Mouse (Mus musculus) limb, embryonic 14.5 days (tissue): ENCODE data around the gene Tjp3. TPM values are rescaled to one million over a fixed set of nuclear protein-coding genes. Genes with fewer than 3 reads are reported as not detected.

Experiments used
- ATAC-seq: fragments of 200-750 bp; cut with Nextera tagmentation; 2 replicates; pipeline ENCODE4 v1.8.0; 2017; ENCODE audit warnings: low read depth, moderate number of reproducible peaks, moderate TSS enrichment; ENCODE audit not compliant: low FRiP score
- DNase-seq: peaks from one replicate; pipeline ENCODE4 v3.0.0-alpha.2; 2015; ENCODE audit warnings: low spot score
- H3K27ac ChIP-seq: fragments of 300-500 bp; sonication (generic); replicated peaks from 2 replicates; pipeline ENCODE4 v1.5.1; 2014; ENCODE audit warnings: low read depth, mild to moderate bottlenecking, low read length, moderate library complexity, mixed read lengths
- H3K27me3 ChIP-seq: fragments of 300-500 bp; sonication (generic); 2 replicates; pipeline ENCODE4 v1.6.1; 2014; ENCODE audit warnings: low read length, mixed read lengths; ENCODE audit not compliant: control insufficient read depth, insufficient read depth
- H3K36me3 ChIP-seq: fragments of 300-500 bp; sonication (generic); 2 replicates; pipeline ENCODE4 v1.6.1; 2014; ENCODE audit warnings: mild to moderate bottlenecking, low read length, moderate library complexity, mixed read lengths; ENCODE audit not compliant: control insufficient read depth, insufficient read depth
- H3K4me1 ChIP-seq: fragments of 300-500 bp; sonication (generic); 2 replicates; pipeline ENCODE4 v1.6.1; 2014; ENCODE audit warnings: antibody characterized with exemption, low read length, mixed read lengths; ENCODE audit not compliant: control insufficient read depth, insufficient read depth
- H3K4me2 ChIP-seq: fragments of 300-500 bp; sonication (generic); replicated peaks from 2 replicates; pipeline ENCODE4 v1.6.1; 2014; ENCODE audit warnings: low read depth, mild to moderate bottlenecking, low read length, moderate library complexity; ENCODE audit not compliant: severe bottlenecking
- H3K4me3 ChIP-seq: fragments of 300-500 bp; sonication (generic); replicated peaks from 2 replicates; pipeline ENCODE4 v1.5.1; 2014; ENCODE audit warnings: low read length
- H3K9ac ChIP-seq: fragments of 300-500 bp; sonication (generic); 2 replicates; pipeline ENCODE4 v1.6.1; 2014; ENCODE audit warnings: mild to moderate bottlenecking, low read depth, low read length, moderate library complexity; ENCODE audit not compliant: severe bottlenecking
- H3K9me3 ChIP-seq: fragments of 300-500 bp; sonication (generic); 2 replicates; pipeline ENCODE4 v1.6.1; 2016; ENCODE audit warnings: low read length; ENCODE audit not compliant: control insufficient read depth
- POLR2A ChIP-seq: fragments of 200-500 bp; IDR thresholded peaks from 2 replicates; pipeline ENCODE4 v1.8.0; 2012; ENCODE audit warnings: inconsistent platforms, mild to moderate bottlenecking, moderate library complexity, borderline replicate concordance; ENCODE audit not compliant: insufficient read depth, insufficient read length; ENCODE audit errors: extremely low read depth
- WGBS: fragments of 180-500 bp; shearing (Covaris S2); extraction: QIAGEN DNeasy Blood & Tissue Kit; methylation state at CpG from one replicate; pipeline ENCODE4 v1.1.7; 2014; 5-methylcytosine and 5-hydroxymethylcytosine counted together
- polyA plus RNA-seq, 2 experiments: library from polyadenylated mRNA; depleted of rRNA in 1 of 2; stranded (reverse) in 1 of 2; unstranded in 1 of 2; fragments of >200 nt; fragmentation: Nextera tagmentation in 1 of 2; extraction: Ambion mirVana in 1 of 2; gene quantifications; 2 replicates each; pipeline versions ENCODE4 v1.2.1 to v1.2.3; 2012 to 2014

Tjp3 gene
- polyA plus RNA-seq, 2 experiments, result 2.8 to 5.2 TPM

- Histone ChIP-seq H3K36me3 (peaks cover 90% of the 10 kb centered on the region), H3K4me2 (no peak overlapping the region), H3K27me3 (no peaks in the 10 kb centered on the region), H3K9ac (no peak overlapping the region), H3K9me3 (no peaks in the 10 kb centered on the region), H3K27ac (no peak overlapping the region), H3K4me1 (peaks cover 11% of the 10 kb centered on the region), H3K4me3 (no peak overlapping the region)
- TF ChIP-seq POLR2A, result no peak
- DNase-seq (no peak), ATAC-seq (no peak)
- WGBS, result 78% methylated on average over 7 of the region's 7 CpGs
Observed at GRCm38 (mm10) chr10:81314201-81314600, 22.8 kb upstream of the Tjp3 start.

DNA sequence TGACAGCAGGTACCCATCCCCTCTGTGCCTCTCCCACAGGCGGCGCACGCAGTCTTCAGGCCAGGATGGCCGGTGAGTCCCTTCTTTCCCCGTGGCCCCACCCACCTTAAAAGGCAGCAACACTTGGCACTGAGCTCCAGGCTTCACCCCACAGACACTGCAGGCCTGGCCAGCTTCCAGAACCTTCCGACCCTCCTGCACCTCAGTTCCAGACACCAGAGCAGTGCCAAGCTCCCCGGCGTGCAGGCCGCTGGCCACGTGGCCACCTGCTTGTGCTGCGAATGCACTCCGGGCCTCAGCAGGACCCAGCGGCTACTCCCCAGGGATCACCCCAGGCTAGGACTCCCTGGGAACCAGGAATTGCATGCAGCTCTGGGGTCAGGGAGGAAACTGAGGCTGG lies 22.2 kb upstream of the Tjp3 start:
- Histone ChIP-seq H3K4me1 (peaks cover 7% of the 10 kb centered on the region), H3K4me3 (no peak overlapping the region), H3K9ac (no peak overlapping the region), H3K27me3 (no peaks in the 10 kb centered on the region), H3K27ac (no peak overlapping the region), H3K4me2 (no peak overlapping the region), H3K36me3 (peaks cover 90% of the 10 kb centered on the region), H3K9me3 (no peaks in the 10 kb centered on the region)
- WGBS, result 94% methylated on average over 13 of the region's 13 CpGs
- ATAC-seq (no peak), DNase-seq (no peak)
- TF ChIP-seq POLR2A, result no peak

- no peaks in the 10 kb centered on the region for H3K4me1 ChIP-seq
- no peak for DNase-seq
- H3K36me3 ChIP-seq, result peaks cover 89% of the 10 kb centered on the region
- no peak for ATAC-seq
- no peak for TF ChIP-seq POLR2A
- no peak overlapping the region for H3K4me2 ChIP-seq
- H3K9ac ChIP-seq, result no peak overlapping the region
- no peaks in the 10 kb centered on the region for H3K9me3 ChIP-seq
- H3K4me3 ChIP-seq, result no peak overlapping the region
- no peaks in the 10 kb centered on the region for H3K27me3 ChIP-seq
- no peak overlapping the region for H3K27ac ChIP-seq
- 89% methylated on average over 5 of the region's 5 CpGs for WGBS
Observed at GRCm38 (mm10) chr10:81309571-81309970, 18.2 kb upstream of the Tjp3 start.

GRCm38 (mm10) chr10:81306837-81307682 lies 15.7 kb upstream of the Tjp3 start:
- TF ChIP-seq POLR2A, result no peak
- Histone ChIP-seq H3K27ac (no peak overlapping the region), H3K4me3 (no peak overlapping the region), H3K9ac (no peak overlapping the region), H3K4me2 (no peak overlapping the region), H3K36me3 (peaks cover 65% of the 10 kb centered on the region), H3K27me3 (no peaks in the 10 kb centered on the region), H3K9me3 (no peaks in the 10 kb centered on the region), H3K4me1 (no peaks in the 10 kb centered on the region)
- ATAC-seq (no peak), DNase-seq (no peak)
- 93% methylated on average over 21 of the region's 21 CpGs for WGBS

GRCm38 (mm10) chr10:81306173-81306668 lies 14.8 kb upstream of the Tjp3 start:
- Histone ChIP-seq H3K27ac (no peak overlapping the region), H3K36me3 (peaks cover 56% of the 10 kb centered on the region), H3K27me3 (no peaks in the 10 kb centered on the region), H3K4me1 (no peaks in the 10 kb centered on the region), H3K9me3 (no peaks in the 10 kb centered on the region), H3K4me3 (no peak overlapping the region), H3K9ac (no peak overlapping the region), H3K4me2 (no peak overlapping the region)
- no peak for DNase-seq
- WGBS, result 92% methylated on average over 12 of the region's 12 CpGs
- no peak for TF ChIP-seq POLR2A
- no peak for ATAC-seq
